Comparison of ENCODE assay signal across 9 mouse cellular contexts in the genomic region with DNA sequence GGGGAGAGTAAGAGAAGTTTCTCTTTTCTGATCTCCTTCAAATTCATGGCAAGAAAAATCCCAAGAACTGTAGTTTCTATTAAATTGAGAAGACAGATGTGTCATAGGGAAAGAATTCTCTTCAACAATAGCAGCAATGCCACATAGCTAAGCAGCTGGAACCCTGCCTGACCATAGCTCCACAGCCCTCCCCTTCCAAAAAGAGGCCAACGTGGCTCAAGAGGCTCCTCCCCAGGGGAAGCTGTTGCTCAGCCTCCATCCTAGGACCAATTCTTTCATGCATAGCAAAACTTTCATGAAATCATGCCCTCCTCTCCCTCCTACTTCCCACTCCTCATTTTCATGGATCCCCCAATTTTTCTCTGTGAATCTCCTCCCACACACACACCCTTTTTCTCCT. TPM values are rescaled to one million over a fixed set of nuclear protein-coding genes. Genes with fewer than 3 reads are reported as not detected.
DNase-seq lines count a peak whose midpoint lies in the region; ATAC-seq lines count a peak whose summit lies in the region.
"Had no signal": no experiment of that assay in that cellular context is flagged by ENCODE, and none has a peak within 500 bp of the region (broad histone marks: within the 10 kb centered on the region; RNA-seq: fewer than 3 reads in every experiment).

No protein-coding gene starts in this region.

- peak; percentile 87 for DNase-seq in 3134 (ENCODE audit: extremely low read depth, insufficient read length, low spot score)
- peak; percentile 65 for DNase-seq in embryo, embryonic 11 days
- DNase-seq in kidney, postnatal 4 days: peak; percentile 72 to 83
- DNase-seq in ovary, postnatal 10 days (ENCODE audit: low spot score): peak; percentile 15
- no peak for DNase-seq in frontal cortex, adult 2 months (ENCODE audit: extremely low spot score in 1 of 2, low spot score in 1 of 2)
- DNase-seq in right cerebral cortex, adult 2 months (ENCODE audit: low spot score in 2 of 2): no peak

- 4% methylated on average over 1 of the region's 1 CpGs for WGBS in heart, embryonic 16.5 days

- H3K9me3 ChIP-seq in heart, embryonic 16.5 days (replicated peaks; ENCODE audit: control insufficient read depth, low read length): no peaks in the 10 kb centered on the region

- H3K36me3 ChIP-seq in heart, embryonic 16.5 days (ENCODE audit: control insufficient read depth, insufficient read depth): no peaks in the 10 kb centered on the region

- no peak overlapping the region for H3K9ac ChIP-seq in heart, embryonic 16.5 days (ENCODE audit: low read length)
- H3K9ac ChIP-seq: liver, embryonic 14.5 days had no signal

- no peak overlapping the region for H3K4me3 ChIP-seq in heart, embryonic 16.5 days (ENCODE audit: low read length)

- H3K4me2 ChIP-seq in heart, embryonic 16.5 days (ENCODE audit: low read depth, low read length): peak overlapping the region; percentile 24

- H3K27ac ChIP-seq in heart, embryonic 16.5 days (ENCODE audit: low read length): peak overlapping the region; percentile 85
- H3K27ac ChIP-seq: liver, embryonic 14.5 days had no signal

- peaks cover 14% of the 10 kb centered on the region for H3K4me1 ChIP-seq in heart, embryonic 16.5 days (ENCODE audit: control insufficient read depth, insufficient read depth, low read length)

- H3K27me3 ChIP-seq in heart, embryonic 16.5 days (ENCODE audit: control insufficient read depth, insufficient read depth, low read length): no peaks in the 10 kb centered on the region

- ATAC-seq in heart, embryonic 16.5 days (replicated peaks; ENCODE audit: extremely low read depth, insufficient read depth, low FRiP score): peak; percentile 47; the same call in 1 of the 2 replicates
- no peak for ATAC-seq in megakaryocyte, adult 5-6 weeks (ENCODE audit: poor library complexity, severe bottlenecking)

RNA-seq across cellular contexts. Expression of a gene that starts 16.3 kb away (rescaled TPM):
- 382 and 460 TPM in 2 replicates for polyA plus RNA-seq in heart, embryonic 16.5 days (2015; fragmentation: Nextera tagmentation; extraction: Ambion mirVana)
- 9.0 and 11.9 TPM in 2 replicates for polyA plus RNA-seq in frontal cortex, adult 2 months (2012; rRNA removed)
- 0.87 and 1.2 TPM in 2 replicates for total RNA-seq in megakaryocyte, adult 5-6 weeks (2015)
- total RNA-seq in megakaryocyte, adult 5-6 weeks (2017): 1.1 and 1.6 TPM in 2 replicates

Comparison
In these comparisons a context has a peak if more than half of its experiments do, and no peak if none do; other contexts are left out.
1. DNase-seq: peak in 3134 (single experiment), embryo, embryonic 11 days (single experiment), kidney, postnatal 4 days (2 of 2) and ovary, postnatal 10 days (single experiment); none in frontal cortex, adult 2 months (0 of 2) and right cerebral cortex, adult 2 months (0 of 2).
2. RNA of a gene that starts 16.3 kb away (polyA plus RNA-seq): 382 to 460 TPM in heart, embryonic 16.5 days; 9.0 to 11.9 TPM in frontal cortex, adult 2 months; every median in the first group is over 10 times any median in the second.